Mouse (Mus musculus): ENCODE measurements at regions not wholly inside any gene's neighbourhood (a gene's known extent, or its start where the extent isn't known, plus 50 kb on each side); places are given as distances from the start of the nearest gene placed in this dataset.

- no peak for DNase-seq (ENCODE audit: extremely low spot score in 1 of 2, low spot score in 1 of 2)
These were observed 167.3 kb upstream of the Agap1 start for GRCm38 (mm10) chr1:89287136-89287795.

GRCm38 (mm10) chr1:89288001-89288400, 166.6 kb upstream of the Agap1 start:
- no peak for DNase-seq (ENCODE audit: extremely low spot score in 1 of 2, low spot score in 1 of 2)

GRCm38 (mm10) chr1:89288921-89289320, 165.7 kb upstream of the Agap1 start:
- DNase-seq (ENCODE audit: extremely low spot score in 1 of 2, low spot score in 1 of 2), result no peak

GRCm38 (mm10) chr1:89296691-89297090, 157.9 kb upstream of the Agap1 start:
- no peak for DNase-seq (ENCODE audit: extremely low spot score in 1 of 2, low spot score in 1 of 2)

GRCm38 (mm10) chr1:89297766-89298165, 156.8 kb upstream of the Agap1 start:
- no peak for DNase-seq (ENCODE audit: extremely low spot score in 1 of 2, low spot score in 1 of 2)

GRCm38 (mm10) chr1:89301151-89301550, 153.5 kb upstream of the Agap1 start:
- no peak for DNase-seq (ENCODE audit: extremely low spot score in 1 of 2, low spot score in 1 of 2)

GRCm38 (mm10) chr1:89302368-89302951, 152.1 kb upstream of the Agap1 start:
- peak; percentile 27 to 33 for DNase-seq (ENCODE audit: extremely low spot score in 1 of 2, low spot score in 1 of 2)

- no peak for DNase-seq (ENCODE audit: extremely low spot score in 1 of 2, low spot score in 1 of 2)
These were observed 149.4 kb upstream of the Agap1 start for GRCm38 (mm10) chr1:89305171-89305570.

- peak in 1 of 2 experiments; percentile 13 for DNase-seq (ENCODE audit: extremely low spot score in 1 of 2, low spot score in 1 of 2)
These were observed 145.8 kb upstream of the Agap1 start for GRCm38 (mm10) chr1:89308788-89309187.

GRCm38 (mm10) chr1:89313064-89313463, 141.5 kb upstream of the Agap1 start:
- no peak for DNase-seq (ENCODE audit: extremely low spot score in 1 of 2, low spot score in 1 of 2)

- no peak for DNase-seq (ENCODE audit: extremely low spot score in 1 of 2, low spot score in 1 of 2)
These were observed 136.7 kb upstream of the Agap1 start for GRCm38 (mm10) chr1:89317897-89318296.

- DNase-seq (ENCODE audit: extremely low spot score in 1 of 2, low spot score in 1 of 2), result no peak
These were observed 135.9 kb upstream of the Agap1 start for GRCm38 (mm10) chr1:89318663-89319062.

- DNase-seq (ENCODE audit: extremely low spot score in 1 of 2, low spot score in 1 of 2), result no peak
These were observed 132.0 kb upstream of the Agap1 start for GRCm38 (mm10) chr1:89322621-89323020.

GRCm38 (mm10) chr1:89323091-89323490, 131.5 kb upstream of the Agap1 start:
- DNase-seq (ENCODE audit: extremely low spot score in 1 of 2, low spot score in 1 of 2), result peak in 1 of 2 experiments; percentile 65

- no peak for DNase-seq (ENCODE audit: extremely low spot score in 1 of 2, low spot score in 1 of 2)
These were observed 123.3 kb upstream of the Agap1 start for GRCm38 (mm10) chr1:89331352-89331751.

- no peak for DNase-seq (ENCODE audit: extremely low spot score in 1 of 2, low spot score in 1 of 2)
These were observed 121.9 kb upstream of the Agap1 start for GRCm38 (mm10) chr1:89332676-89333075.

GRCm38 (mm10) chr1:89337861-89338260, 116.7 kb upstream of the Agap1 start:
- DNase-seq (ENCODE audit: extremely low spot score in 1 of 2, low spot score in 1 of 2), result no peak

GRCm38 (mm10) chr1:89342794-89343193, 111.8 kb upstream of the Agap1 start:
- no peak for DNase-seq (ENCODE audit: extremely low spot score in 1 of 2, low spot score in 1 of 2)

- peak in 1 of 2 experiments; percentile 36 for DNase-seq (ENCODE audit: extremely low spot score in 1 of 2, low spot score in 1 of 2)
These were observed 110.1 kb upstream of the Agap1 start for GRCm38 (mm10) chr1:89344546-89344945.

- no peak for DNase-seq (ENCODE audit: extremely low spot score in 1 of 2, low spot score in 1 of 2)
These were observed 107.3 kb upstream of the Agap1 start for GRCm38 (mm10) chr1:89347341-89347740.

GRCm38 (mm10) chr1:89352936-89353335, 101.7 kb upstream of the Agap1 start:
- no peak for DNase-seq (ENCODE audit: extremely low spot score in 1 of 2, low spot score in 1 of 2)

- DNase-seq (ENCODE audit: extremely low spot score in 1 of 2, low spot score in 1 of 2), result no peak
These were observed 95.3 kb upstream of the Agap1 start for GRCm38 (mm10) chr1:89359257-89359656.

Data from layer of hippocampus, postnatal 25 days (tissue).